Mouse (Mus musculus): Measurements from ENCODE around the gene Dusp27. TPM values are rescaled to one million over a fixed set of nuclear protein-coding genes. Genes with fewer than 3 reads are reported as not detected.

Dusp27 gene
- polyA plus RNA-seq, 1 experiment = not detected

DNA sequence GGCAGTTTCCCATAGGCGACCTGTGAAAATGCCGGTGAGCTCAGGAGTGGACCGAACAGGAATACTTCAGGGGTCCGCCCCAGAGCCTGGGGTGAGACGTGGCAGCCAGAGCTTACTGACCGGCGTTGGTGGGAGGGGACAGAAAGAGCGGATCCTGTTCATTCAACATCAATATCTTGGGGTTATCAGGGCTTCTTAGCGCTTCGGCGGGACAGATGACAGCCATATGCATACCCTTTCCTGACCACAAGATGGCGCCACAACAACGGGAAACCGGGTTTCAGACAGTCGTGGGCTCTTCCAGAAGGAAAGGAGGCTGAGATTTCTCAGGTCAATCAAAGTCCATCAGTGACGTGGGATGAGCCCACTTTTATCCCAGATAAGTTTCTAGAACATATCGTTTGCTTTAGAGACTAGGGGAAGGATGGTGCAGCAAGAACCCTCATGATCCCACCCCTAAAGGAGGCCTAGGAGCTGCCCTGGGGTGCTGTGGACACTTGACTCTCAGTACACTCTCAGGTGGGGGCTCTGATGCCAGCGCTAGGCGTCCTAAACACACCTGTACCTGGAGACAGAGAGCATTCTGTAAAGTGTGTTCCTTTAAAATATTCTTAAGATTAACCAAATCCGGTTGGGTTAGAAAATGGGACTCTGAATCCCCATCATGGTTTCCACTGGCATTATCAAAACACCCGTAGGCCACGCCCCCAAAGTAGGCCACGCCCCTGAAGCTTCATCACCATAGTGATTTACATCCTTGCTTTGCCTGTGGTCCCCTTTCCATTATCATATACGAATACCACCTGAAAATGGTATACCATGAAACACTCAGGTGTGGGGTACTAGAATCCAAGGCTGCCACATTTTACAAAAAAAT, 33.1 kb upstream of the Dusp27 start:
- no peak for TF ChIP-seq GATA1 (IDR thresholded peaks at IDR 0.05; ENCODE audit: low read length)
- no peak for TF ChIP-seq TAL1 (IDR thresholded peaks at IDR 0.05; ENCODE audit: low read length)
- no peaks in the 10 kb centered on the region for H3K36me3 ChIP-seq (ENCODE audit: control insufficient read depth)
- peaks cover 5% of the 10 kb centered on the region for H3K27me3 ChIP-seq (ENCODE audit: control insufficient read depth)
- no peak overlapping the region for H3K4me3 ChIP-seq (replicated peaks)
- no peaks in the 10 kb centered on the region for H3K4me1 ChIP-seq (ENCODE audit: control insufficient read depth)
- H3K9me3 ChIP-seq (ENCODE audit: control insufficient read depth, low read length) = no peaks in the 10 kb centered on the region

DNA sequence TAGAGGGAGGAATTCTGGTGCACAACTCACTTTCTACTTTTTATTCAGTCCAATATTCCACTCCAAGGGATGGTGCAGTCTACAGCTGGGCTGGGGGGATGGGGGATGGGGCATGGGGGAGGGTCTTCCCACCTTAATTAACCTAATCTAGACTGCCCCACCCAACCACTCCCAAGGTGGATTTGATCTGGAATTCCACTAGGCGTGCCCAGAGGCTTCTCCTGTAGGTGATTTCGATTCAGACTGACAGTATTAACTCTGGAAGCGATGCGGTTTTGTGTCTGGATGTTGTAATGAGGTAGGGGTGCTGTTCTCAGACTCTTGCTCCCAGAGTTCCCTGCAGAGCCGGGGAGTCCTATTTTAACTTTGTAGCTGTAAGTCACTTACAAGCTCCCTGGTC, 32.4 kb upstream of the Dusp27 start:
- Histone ChIP-seq H3K36me3 (ENCODE audit: control insufficient read depth) (no peaks in the 10 kb centered on the region), H3K27me3 (ENCODE audit: control insufficient read depth) (peaks cover 12% of the 10 kb centered on the region), H3K9me3 (ENCODE audit: control insufficient read depth, low read length) (peaks cover 5% of the 10 kb centered on the region), H3K4me1 (ENCODE audit: control insufficient read depth) (no peaks in the 10 kb centered on the region), H3K4me3 (replicated peaks) (no peak overlapping the region)
- TF ChIP-seq GATA1 (IDR thresholded peaks at IDR 0.05; ENCODE audit: low read length) (no peak), TAL1 (IDR thresholded peaks at IDR 0.05; ENCODE audit: low read length) (no peak)

DNA sequence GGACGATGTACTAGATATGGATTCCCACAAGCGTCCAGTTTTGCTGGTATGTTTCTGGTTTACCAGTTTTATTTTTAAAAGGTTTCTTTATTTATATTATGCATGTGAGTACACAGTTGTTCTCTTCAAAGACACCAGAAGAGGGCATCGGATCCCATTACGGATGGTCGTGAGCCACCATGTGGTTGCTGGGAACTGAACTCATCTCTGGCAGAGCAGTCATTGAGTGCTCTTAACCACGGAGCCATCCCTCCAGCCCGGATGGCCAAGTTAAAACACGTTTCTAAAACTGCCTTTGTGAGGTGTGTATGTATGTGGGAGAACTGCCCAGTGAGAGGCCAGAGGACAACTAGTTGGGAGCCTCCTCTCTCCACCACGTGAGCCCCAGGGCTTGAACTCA, 30.9 kb upstream of the Dusp27 start:
- TF ChIP-seq TAL1 (IDR thresholded peaks at IDR 0.05; ENCODE audit: low read length) (no peak), GATA1 (IDR thresholded peaks at IDR 0.05; ENCODE audit: low read length) (no peak)
- peaks cover 5% of the 10 kb centered on the region for H3K9me3 ChIP-seq (ENCODE audit: control insufficient read depth, low read length)
- no peaks in the 10 kb centered on the region for H3K36me3 ChIP-seq (ENCODE audit: control insufficient read depth)
- H3K4me3 ChIP-seq (replicated peaks) = no peak overlapping the region
- peaks cover 22% of the 10 kb centered on the region for H3K27me3 ChIP-seq (ENCODE audit: control insufficient read depth)
- peaks cover 3% of the 10 kb centered on the region; the same call in 1 of the 2 replicates for H3K4me1 ChIP-seq (ENCODE audit: control insufficient read depth)

DNA sequence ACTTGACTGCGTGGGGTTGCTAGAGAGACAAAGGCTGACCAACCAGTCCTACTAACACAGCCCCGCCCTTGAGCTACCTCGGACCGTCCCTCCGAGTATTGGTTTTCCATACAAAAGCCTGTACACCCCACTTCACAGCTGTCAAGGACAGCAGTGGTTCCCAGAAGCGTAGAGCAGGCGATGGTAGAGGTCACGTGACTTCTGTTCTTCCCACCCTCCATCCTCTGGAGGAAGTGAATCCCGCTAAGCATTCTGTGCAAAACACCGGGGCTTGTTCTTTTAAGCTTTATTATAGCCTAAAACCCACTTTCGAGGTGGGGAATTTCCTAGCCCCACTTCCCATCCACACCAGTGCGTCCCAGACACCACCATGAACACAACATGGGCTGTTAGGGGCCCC, 30.0 kb upstream of the Dusp27 start:
- Histone ChIP-seq H3K4me1 (ENCODE audit: control insufficient read depth) (peaks cover 4% of the 10 kb centered on the region; the same call in 1 of the 2 replicates), H3K9me3 (ENCODE audit: control insufficient read depth, low read length) (peaks cover 5% of the 10 kb centered on the region), H3K27me3 (ENCODE audit: control insufficient read depth) (peaks cover 22% of the 10 kb centered on the region), H3K4me3 (replicated peaks) (no peak overlapping the region), H3K36me3 (ENCODE audit: control insufficient read depth) (no peaks in the 10 kb centered on the region)
- TF ChIP-seq GATA1 (IDR thresholded peaks at IDR 0.05; ENCODE audit: low read length) = no peak
- no peak for TF ChIP-seq TAL1 (IDR thresholded peaks at IDR 0.05; ENCODE audit: low read length)

DNA sequence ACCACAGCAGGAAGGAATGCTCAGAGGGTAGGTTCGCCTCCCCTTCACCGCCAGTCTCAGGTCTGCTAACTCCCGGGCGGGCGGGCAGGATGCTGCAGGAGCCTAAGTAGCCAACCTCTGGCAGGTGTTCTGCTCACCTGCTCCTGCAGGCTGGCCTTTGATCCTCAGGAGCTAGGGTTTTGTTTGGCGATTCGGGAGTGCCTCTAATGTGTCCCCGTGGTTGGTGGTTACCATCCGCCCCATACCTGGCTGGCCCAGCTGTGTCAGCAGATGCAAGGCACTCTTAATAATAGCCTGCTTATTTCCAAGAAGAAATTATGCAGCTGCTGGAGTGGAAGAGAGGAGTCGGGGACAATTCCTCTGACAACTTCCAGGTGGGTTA, 27.4 kb upstream of the Dusp27 start:
- peaks cover 7% of the 10 kb centered on the region; the same call in 1 of the 2 replicates for H3K4me1 ChIP-seq (ENCODE audit: control insufficient read depth)
- no peak for TF ChIP-seq GATA1 (IDR thresholded peaks at IDR 0.05; ENCODE audit: low read length)
- no peak for TF ChIP-seq TAL1 (IDR thresholded peaks at IDR 0.05; ENCODE audit: low read length)
- peaks cover 5% of the 10 kb centered on the region for H3K9me3 ChIP-seq (ENCODE audit: control insufficient read depth, low read length)
- no peak overlapping the region for H3K4me3 ChIP-seq (replicated peaks)
- H3K36me3 ChIP-seq (ENCODE audit: control insufficient read depth) = no peaks in the 10 kb centered on the region
- H3K27me3 ChIP-seq (ENCODE audit: control insufficient read depth) = peaks cover 22% of the 10 kb centered on the region

DNA sequence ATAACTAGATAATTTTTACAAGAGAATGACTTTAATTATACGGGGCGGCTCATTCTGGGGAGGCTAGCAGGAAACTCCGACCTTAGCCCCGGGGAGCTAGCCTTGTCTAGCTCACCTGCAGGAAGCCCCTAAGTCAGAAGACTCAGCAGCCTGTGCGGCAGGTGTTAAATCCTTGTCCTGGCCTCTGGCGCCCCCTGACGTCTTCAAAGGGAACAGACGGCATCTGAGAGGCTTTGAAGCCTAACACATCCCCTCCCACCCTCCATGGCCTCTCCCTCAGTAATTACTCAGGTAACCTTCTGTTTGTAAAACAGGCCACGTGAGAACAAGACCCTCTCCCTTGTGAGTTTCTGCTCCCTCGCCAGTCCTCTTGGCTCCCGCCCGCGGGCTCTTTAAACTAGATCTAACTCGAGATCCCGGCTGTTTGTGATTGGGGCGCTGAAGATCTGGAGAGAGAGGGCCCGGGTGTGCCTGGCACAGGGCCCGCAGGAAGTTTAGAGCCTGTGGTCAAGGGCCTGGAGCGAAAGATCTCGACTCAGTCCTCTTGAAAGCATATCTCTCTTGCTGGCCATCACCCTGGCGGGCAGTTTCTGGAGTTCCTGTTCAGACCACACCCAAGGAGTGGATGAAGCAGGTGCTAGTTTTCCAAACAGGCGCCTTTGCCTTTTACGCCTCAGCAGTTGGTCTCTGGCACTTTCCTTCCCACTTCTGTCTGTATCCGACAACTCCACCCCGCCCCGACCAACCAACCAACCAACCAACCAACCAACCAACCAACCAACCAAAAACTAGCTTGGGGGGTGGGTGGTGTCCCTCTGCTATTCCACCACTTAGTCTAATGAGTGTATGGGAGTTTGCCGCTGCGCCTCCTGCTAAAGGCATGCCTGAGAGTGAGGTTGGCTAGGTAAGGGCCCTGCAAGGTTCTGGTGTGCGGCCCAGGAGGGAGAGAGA, 26.7 kb upstream of the Dusp27 start:
- no peak overlapping the region for H3K4me3 ChIP-seq (replicated peaks)

DNA sequence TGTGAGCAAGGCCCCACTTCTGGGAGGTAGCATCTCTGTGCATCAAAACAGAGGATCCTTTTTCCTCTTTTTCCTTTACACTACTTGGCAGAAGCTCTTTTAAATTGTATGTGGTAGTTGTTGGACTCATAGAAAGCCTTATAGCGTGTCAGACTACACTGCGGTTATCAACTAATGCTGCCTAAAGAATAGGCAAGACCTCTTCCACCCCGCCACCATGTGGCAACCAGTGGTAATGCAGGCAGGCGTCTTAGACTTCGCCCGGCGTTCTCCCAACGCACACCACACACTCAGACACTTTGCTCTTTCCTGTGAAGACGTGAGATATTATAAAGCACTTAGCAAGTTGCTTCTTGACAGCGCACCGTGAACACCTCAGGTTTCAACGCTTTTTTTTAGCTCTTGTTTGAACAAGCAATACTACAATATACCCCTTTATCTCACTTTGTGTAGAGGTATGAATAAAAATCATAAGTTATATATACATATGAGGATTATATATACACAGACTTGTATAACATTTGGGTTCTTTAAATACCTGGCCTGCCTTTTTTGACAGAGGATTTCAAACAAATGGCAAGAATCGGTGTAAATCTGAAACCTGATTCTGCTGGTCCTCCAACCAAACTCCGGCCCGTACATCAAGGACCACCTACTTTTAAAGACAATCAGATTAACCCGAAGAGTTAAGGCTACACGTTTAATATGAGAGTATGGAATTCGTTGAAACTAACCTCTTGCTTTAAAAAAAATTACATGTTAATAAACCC, 25.8 kb upstream of the Dusp27 start:
- no peaks in the 10 kb centered on the region for H3K36me3 ChIP-seq (ENCODE audit: control insufficient read depth)
- no peak overlapping the region for H3K4me3 ChIP-seq (replicated peaks)
- H3K4me1 ChIP-seq (ENCODE audit: control insufficient read depth) = peaks cover 11% of the 10 kb centered on the region
- peaks cover 17% of the 10 kb centered on the region for H3K27me3 ChIP-seq (ENCODE audit: control insufficient read depth)
- no peak for TF ChIP-seq GATA1 (IDR thresholded peaks at IDR 0.05; ENCODE audit: low read length)
- no peak for TF ChIP-seq TAL1 (IDR thresholded peaks at IDR 0.05; ENCODE audit: low read length)
- H3K9me3 ChIP-seq (ENCODE audit: control insufficient read depth, low read length) = peaks cover 5% of the 10 kb centered on the region

More for the DNA sequence above, 26.7 kb upstream of the Dusp27 start:
- Histone ChIP-seq H3K27me3 (ENCODE audit: control insufficient read depth) (peaks cover 21% of the 10 kb centered on the region), H3K4me1 (ENCODE audit: control insufficient read depth) (peaks cover 8% of the 10 kb centered on the region; the same call in 1 of the 2 replicates), H3K9me3 (ENCODE audit: control insufficient read depth, low read length) (peaks cover 5% of the 10 kb centered on the region), H3K36me3 (ENCODE audit: control insufficient read depth) (no peaks in the 10 kb centered on the region)
- TF ChIP-seq TAL1 (IDR thresholded peaks at IDR 0.05; ENCODE audit: low read length) (no peak), GATA1 (IDR thresholded peaks at IDR 0.05; ENCODE audit: low read length) (no peak)

DNA sequence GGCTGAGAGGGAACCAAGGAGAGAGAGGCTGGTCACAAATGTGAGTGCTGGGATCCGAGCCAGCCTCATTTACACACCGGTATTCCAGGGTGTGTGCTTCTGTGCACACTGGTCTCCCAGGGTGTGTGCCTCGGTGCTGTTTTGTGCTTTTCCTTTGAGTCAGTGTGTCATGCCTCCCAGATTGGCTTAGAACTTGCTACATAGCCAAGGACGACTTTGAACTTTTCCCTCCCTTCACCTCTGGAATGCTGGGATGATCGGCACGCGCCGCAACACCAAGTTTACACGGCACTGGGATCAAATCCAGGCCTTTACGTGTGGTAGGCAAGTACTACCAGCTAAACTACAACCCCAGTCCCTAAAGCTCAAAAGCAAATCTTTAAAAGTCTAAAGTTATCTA, 24.3 kb upstream of the Dusp27 start:
- Histone ChIP-seq H3K4me1 (ENCODE audit: control insufficient read depth) (peaks cover 15% of the 10 kb centered on the region), H3K4me3 (replicated peaks) (no peak overlapping the region), H3K36me3 (ENCODE audit: control insufficient read depth) (no peaks in the 10 kb centered on the region), H3K9me3 (ENCODE audit: control insufficient read depth, low read length) (peaks cover 5% of the 10 kb centered on the region), H3K27me3 (ENCODE audit: control insufficient read depth) (peaks cover 17% of the 10 kb centered on the region)
- no peak for TF ChIP-seq GATA1 (IDR thresholded peaks at IDR 0.05; ENCODE audit: low read length)
- no peak for TF ChIP-seq TAL1 (IDR thresholded peaks at IDR 0.05; ENCODE audit: low read length)
